21 mouse cellular contexts compared by ENCODE assay signal in the genomic region with DNA sequence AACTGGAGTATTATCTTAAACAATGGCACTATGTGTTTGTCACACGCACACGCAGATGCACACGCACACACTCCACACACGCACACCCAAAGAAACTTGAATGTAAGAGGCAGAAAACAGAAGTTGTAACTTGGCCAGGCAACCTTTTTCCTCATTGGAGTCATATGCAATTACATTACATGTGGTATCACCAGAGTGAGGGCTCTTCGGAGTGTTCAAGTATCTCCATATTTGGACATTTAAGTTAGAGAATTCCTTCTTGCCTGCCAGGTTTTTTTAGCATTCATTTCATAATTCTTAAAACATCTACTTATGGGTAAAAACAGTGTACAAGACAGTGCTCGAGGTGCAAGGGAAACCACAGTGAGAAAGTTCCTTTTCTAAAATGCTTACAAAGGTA. TPM values are rescaled to one million over a fixed set of nuclear protein-coding genes. Genes with fewer than 3 reads are reported as not detected.
A peak's percentile ranks its signal among the peaks of the same experiment; 100 is the strongest.
DNase-seq lines count a peak whose midpoint lies in the region; ATAC-seq and TF ChIP-seq lines count a peak whose summit lies in the region.
"Had no signal": no experiment of that assay in that cellular context is flagged by ENCODE, and none has a peak within 500 bp of the region (broad histone marks: within the 10 kb centered on the region; RNA-seq: fewer than 3 reads in every experiment).

No protein-coding gene starts in this region.

- no peak for TF ChIP-seq POLR2A in embryonic fibroblast, embryonic 13.5 days (IDR thresholded peaks at IDR 0.05; ENCODE audit: low read depth, low read length)

- H3K4me2 ChIP-seq in intestine, embryonic 14.5 days (ENCODE audit: low read length) = no peak overlapping the region
- no peak overlapping the region for H3K4me2 ChIP-seq in intestine, embryonic 16.5 days (ENCODE audit: low read depth, low read length)
- H3K4me2 ChIP-seq: heart, embryonic 13.5 days; hindbrain, embryonic 12.5 days had no signal

- TF ChIP-seq CTCF in embryonic fibroblast, embryonic 13.5 days (IDR thresholded peaks at IDR 0.05; ENCODE audit: borderline replicate concordance, insufficient read depth, low read length) = no peak

- H3K9ac ChIP-seq in intestine, embryonic 14.5 days (ENCODE audit: low read length) = no peak overlapping the region
- no peak overlapping the region for H3K9ac ChIP-seq in intestine, embryonic 16.5 days (ENCODE audit: low read depth, low read length)
- H3K9ac ChIP-seq: heart, embryonic 13.5 days; hindbrain, embryonic 12.5 days had no signal

- H3K27me3 ChIP-seq in intestine, embryonic 14.5 days (replicated peaks; ENCODE audit: control insufficient read depth, insufficient read depth, low read length) = no peaks in the 10 kb centered on the region
- H3K27me3 ChIP-seq in intestine, embryonic 16.5 days (replicated peaks; ENCODE audit: control insufficient read depth, insufficient read depth, low read length) = no peaks in the 10 kb centered on the region
- H3K27me3 ChIP-seq: CH12.LX; heart, embryonic 13.5 days; hindbrain, embryonic 12.5 days had no signal

- H3K4me3 ChIP-seq in intestine, embryonic 14.5 days (ENCODE audit: low read depth, low read length) = no peak overlapping the region
- no peak overlapping the region for H3K4me3 ChIP-seq in intestine, embryonic 16.5 days (ENCODE audit: low read length)
- H3K4me3 ChIP-seq in embryonic fibroblast, embryonic 13.5 days (ENCODE audit: insufficient read depth, low read length) = no peak overlapping the region
- H3K4me3 ChIP-seq: embryonic facial prominence, embryonic 10.5 days; erythroblast, embryonic 14.5 days; forebrain, embryonic 10.5 days; heart, embryonic 13.5 days; hindbrain, embryonic 12.5 days had no signal

- peak overlapping the region; percentile 23; the same call in 1 of the 2 replicates for H3K27ac ChIP-seq in intestine, embryonic 14.5 days (ENCODE audit: low read depth)
- no peak overlapping the region for H3K27ac ChIP-seq in intestine, embryonic 16.5 days (ENCODE audit: low read length)
- H3K27ac ChIP-seq in embryonic fibroblast, embryonic 13.5 days (ENCODE audit: insufficient read depth, low read length) = peak overlapping the region; percentile 87
- H3K27ac ChIP-seq: embryonic facial prominence, embryonic 10.5 days; forebrain, embryonic 10.5 days; heart, embryonic 13.5 days; hindbrain, embryonic 12.5 days had no signal

- no peaks in the 10 kb centered on the region for H3K9me3 ChIP-seq in intestine, embryonic 14.5 days (ENCODE audit: control insufficient read depth, low read length)
- no peaks in the 10 kb centered on the region for H3K9me3 ChIP-seq in intestine, embryonic 16.5 days (ENCODE audit: control insufficient read depth, low read length)
- H3K9me3 ChIP-seq: embryonic facial prominence, embryonic 10.5 days; forebrain, embryonic 10.5 days; heart, embryonic 13.5 days; hindbrain, embryonic 12.5 days had no signal

- WGBS in intestine, embryonic 14.5 days = 82% methylated on average over 6 of the region's 6 CpGs
- 77% methylated on average over 6 of the region's 6 CpGs for WGBS in intestine, embryonic 16.5 days

- no peaks in the 10 kb centered on the region for H3K36me3 ChIP-seq in intestine, embryonic 14.5 days (ENCODE audit: control insufficient read depth, insufficient read depth, low read length)
- no peaks in the 10 kb centered on the region for H3K36me3 ChIP-seq in intestine, embryonic 16.5 days (ENCODE audit: control insufficient read depth, insufficient read depth, low read length)
- H3K36me3 ChIP-seq: embryonic facial prominence, embryonic 10.5 days; forebrain, embryonic 10.5 days; heart, embryonic 13.5 days; hindbrain, embryonic 12.5 days had no signal

- 0 out of 2 replicates have a peak, but pooled peaks cover 6% of the 10 kb centered on the region for H3K4me1 ChIP-seq in intestine, embryonic 14.5 days (replicated peaks; ENCODE audit: control insufficient read depth, insufficient read depth, low read length)
- no peaks in the 10 kb centered on the region for H3K4me1 ChIP-seq in intestine, embryonic 16.5 days (ENCODE audit: control insufficient read depth, insufficient read depth, low read length)
- H3K4me1 ChIP-seq in embryonic fibroblast, embryonic 13.5 days (ENCODE audit: control insufficient read depth, insufficient read depth, low read length) = peaks cover 19% of the 10 kb centered on the region

- ATAC-seq in intestine, embryonic 14.5 days (replicated peaks; ENCODE audit: low FRiP score, low TSS enrichment, low read depth) = no peak
- ATAC-seq in intestine, embryonic 16.5 days = no peak
- peak; percentile 19; the same call in 1 of the 2 replicates for ATAC-seq in megakaryocyte progenitor cell, adult 5-6 weeks (replicated peaks; ENCODE audit: poor library complexity)
- ATAC-seq: forebrain, embryonic 14.5 days; hindbrain, embryonic 16.5 days had no signal

- no peak for DNase-seq in intestine, embryonic 14.5 days (ENCODE audit: low spot score)
- peak; percentile 14 for DNase-seq in lung, postnatal 25 days (ENCODE audit: low spot score)
- DNase-seq in lung, adult 18-20 months = no peak
- DNase-seq in thymus, postnatal 14 days = no peak
- DNase-seq: adrenal gland, adult 2 months; adrenal gland, postnatal 25 days; cerebellum, adult 18-20 months; cerebellum, adult 9-11 months; gastrocnemius, postnatal 10 days; heart, postnatal 36 days had no signal

RNA-seq across cellular contexts. Expression of gene Parp8, which starts 6.7 kb away (rescaled TPM):
- polyA plus RNA-seq in intestine, embryonic 14.5 days (2014; fragmentation: Nextera tagmentation; extraction: Ambion mirVana) = 12.1 and 12.9 TPM in 2 replicates
- 6.3 and 6.5 TPM in 2 replicates for polyA plus RNA-seq in intestine, embryonic 16.5 days (2015; fragmentation: Nextera tagmentation; extraction: Ambion mirVana)
- 44.3 and 54.2 TPM in 2 replicates for polyA plus RNA-seq in embryonic fibroblast, embryonic 13.5 days (2011; ENCODE audit: insufficient read length, low read depth, missing spikeins)
- 148 and 167 TPM in 2 replicates for total RNA-seq in megakaryocyte progenitor cell, adult 5-6 weeks (2015)
- total RNA-seq in megakaryocyte progenitor cell, adult 5-6 weeks (2017) = 89.5 and 104 TPM in 2 replicates
- total RNA-seq: CH12.LX had no signal
